Mouse (Mus musculus) liver, embryonic 16.5 days (tissue): ENCODE data around the gene Gm11214. TPM values are rescaled to one million over a fixed set of nuclear protein-coding genes. Genes with fewer than 3 reads are reported as not detected.

Source experiments
- ATAC-seq: fragments of 200-750 bp; cut with Nextera tagmentation; 2 replicates; pipeline ENCODE4 v1.8.0; 2017; ENCODE audit warnings: low read depth, mild to moderate bottlenecking, moderate number of reproducible peaks, moderate library complexity
- H3K27ac ChIP-seq: fragments of 300-500 bp; sonication (generic); 2 replicates; pipeline ENCODE4 v1.5.1; 2014; ENCODE audit warnings: mild to moderate bottlenecking, low read length
- H3K27me3 ChIP-seq: fragments of 300-500 bp; sonication (generic); 2 replicates; pipeline ENCODE4 v1.6.1; 2014; ENCODE audit warnings: low read depth, low read length, mixed read lengths; ENCODE audit not compliant: control insufficient read depth, insufficient read depth
- H3K36me3 ChIP-seq: fragments of 300-500 bp; sonication (generic); 2 replicates; pipeline ENCODE4 v1.6.1; 2014; ENCODE audit warnings: mild to moderate bottlenecking; ENCODE audit not compliant: control insufficient read depth, insufficient read depth
- H3K4me1 ChIP-seq: fragments of 300-500 bp; sonication (generic); 2 replicates; pipeline ENCODE4 v1.6.1; 2014; ENCODE audit warnings: low read depth, low read length, mixed read lengths; ENCODE audit not compliant: control insufficient read depth
- H3K4me2 ChIP-seq: fragments of 300-500 bp; sonication (generic); 2 replicates; pipeline ENCODE4 v1.6.1; 2014; ENCODE audit warnings: low read depth, low read length, mixed read lengths
- H3K4me3 ChIP-seq: fragments of 300-500 bp; sonication (generic); 2 replicates; pipeline ENCODE4 v1.5.1; 2014; ENCODE audit warnings: low read depth, mild to moderate bottlenecking, low read length
- H3K9ac ChIP-seq: fragments of 300-500 bp; sonication (generic); 2 replicates; pipeline ENCODE4 v1.6.1; 2014; ENCODE audit warnings: low read depth, low read length
- H3K9me3 ChIP-seq: fragments of 300-500 bp; sonication (generic); replicated peaks from 2 replicates; pipeline ENCODE4 v1.6.1; 2016; ENCODE audit warnings: low read length; ENCODE audit not compliant: control insufficient read depth
- WGBS: fragments of 180-500 bp; shearing (Covaris S2); extraction: QIAGEN DNeasy Blood & Tissue Kit; methylation state at CpG from one replicate; pipeline ENCODE4 v1.1.7; 2014; ENCODE audit not compliant: insufficient replicate concordance; 5-methylcytosine and 5-hydroxymethylcytosine counted together
- polyA plus RNA-seq: library from polyadenylated mRNA; unstranded; fragments of >200 nt; fragmentation: Nextera tagmentation; extraction: Ambion mirVana; gene quantifications from 2 replicates; pipeline ENCODE4 v1.2.1, GENCODE M21; 2015

Gene Gm11214
- polyA plus RNA-seq, 1 experiment from 2014 or later: not detected

- Histone ChIP-seq H3K27ac (no peak overlapping the region), H3K27me3 (no peaks in the 10 kb centered on the region), H3K9me3 (no peaks in the 10 kb centered on the region), H3K4me3 (no peak overlapping the region), H3K36me3 (no peaks in the 10 kb centered on the region), H3K4me1 (no peaks in the 10 kb centered on the region), H3K4me2 (no peak overlapping the region), H3K9ac (no peak overlapping the region)
- no peak for ATAC-seq
These were observed 29.2 kb upstream of the Gm11214 start for GRCm38 (mm10) chr4:63692351-63692750.

- no peaks in the 10 kb centered on the region for H3K27me3 ChIP-seq
- no peak overlapping the region for H3K4me3 ChIP-seq
- no peak overlapping the region for H3K27ac ChIP-seq
- no peaks in the 10 kb centered on the region for H3K36me3 ChIP-seq
- WGBS: 72% methylated on average over 8 of the region's 8 CpGs
- no peak overlapping the region for H3K4me2 ChIP-seq
- H3K9ac ChIP-seq: no peak overlapping the region
- H3K4me1 ChIP-seq: no peaks in the 10 kb centered on the region
- ATAC-seq: no peak
- no peaks in the 10 kb centered on the region for H3K9me3 ChIP-seq
These were observed 24.2 kb upstream of the Gm11214 start for GRCm38 (mm10) chr4:63687429-63687828.

- Histone ChIP-seq H3K27ac (no peak overlapping the region), H3K27me3 (no peaks in the 10 kb centered on the region), H3K4me1 (no peaks in the 10 kb centered on the region), H3K4me2 (no peak overlapping the region), H3K36me3 (no peaks in the 10 kb centered on the region), H3K4me3 (no peak overlapping the region), H3K9ac (no peak overlapping the region), H3K9me3 (no peaks in the 10 kb centered on the region)
- no peak for ATAC-seq
These were observed 23.0 kb upstream of the Gm11214 start for GRCm38 (mm10) chr4:63686157-63686556.

- no peak for ATAC-seq
- Histone ChIP-seq H3K4me1 (no peaks in the 10 kb centered on the region), H3K9me3 (no peaks in the 10 kb centered on the region), H3K4me3 (no peak overlapping the region), H3K36me3 (no peaks in the 10 kb centered on the region), H3K9ac (no peak overlapping the region), H3K4me2 (no peak overlapping the region), H3K27ac (no peak overlapping the region), H3K27me3 (no peaks in the 10 kb centered on the region)
- WGBS: 41% methylated on average over 4 of the region's 4 CpGs
These were observed 22.0 kb upstream of the Gm11214 start for GRCm38 (mm10) chr4:63685253-63685525.

- WGBS: 72% methylated on average over 10 of the region's 10 CpGs
- no peak overlapping the region for H3K4me3 ChIP-seq
- H3K9me3 ChIP-seq: no peaks in the 10 kb centered on the region
These were observed 21.5 kb upstream of the Gm11214 start for GRCm38 (mm10) chr4:63684412-63685252.

GRCm38 (mm10) chr4:63683716-63684115 lies 20.5 kb upstream of the Gm11214 start:
- Histone ChIP-seq H3K36me3 (no peaks in the 10 kb centered on the region), H3K4me1 (no peaks in the 10 kb centered on the region), H3K9me3 (no peaks in the 10 kb centered on the region), H3K4me3 (no peak overlapping the region), H3K27ac (no peak overlapping the region), H3K9ac (no peak overlapping the region), H3K4me2 (no peak overlapping the region), H3K27me3 (no peaks in the 10 kb centered on the region)
- ATAC-seq: no peak
- 74% methylated on average over 6 of the region's 6 CpGs for WGBS

More at GRCm38 (mm10) chr4:63684412-63685252, 21.5 kb upstream of the Gm11214 start:
- Histone ChIP-seq H3K27me3 (no peaks in the 10 kb centered on the region), H3K9ac (no peak overlapping the region), H3K4me2 (no peak overlapping the region), H3K36me3 (no peaks in the 10 kb centered on the region), H3K27ac (no peak overlapping the region), H3K4me1 (no peaks in the 10 kb centered on the region)
- no peak for ATAC-seq

- ATAC-seq: no peak
These were observed 19.9 kb upstream of the Gm11214 start for GRCm38 (mm10) chr4:63683056-63683455.

GRCm38 (mm10) chr4:63682441-63682840 lies 19.3 kb upstream of the Gm11214 start:
- 49% methylated on average over 2 of the region's 2 CpGs for WGBS

More at GRCm38 (mm10) chr4:63683056-63683455, 19.9 kb upstream of the Gm11214 start:
- Histone ChIP-seq H3K4me2 (no peak overlapping the region), H3K36me3 (no peaks in the 10 kb centered on the region), H3K27ac (no peak overlapping the region), H3K4me1 (no peaks in the 10 kb centered on the region), H3K4me3 (no peak overlapping the region), H3K9ac (no peak overlapping the region), H3K27me3 (no peaks in the 10 kb centered on the region), H3K9me3 (no peaks in the 10 kb centered on the region)
- 60% methylated on average over 11 of the region's 11 CpGs for WGBS

GRCm38 (mm10) chr4:63681557-63681956 lies 18.4 kb upstream of the Gm11214 start:
- Histone ChIP-seq H3K9ac (no peak overlapping the region), H3K27me3 (no peaks in the 10 kb centered on the region), H3K27ac (no peak overlapping the region), H3K4me2 (no peak overlapping the region), H3K4me1 (no peaks in the 10 kb centered on the region), H3K9me3 (no peaks in the 10 kb centered on the region), H3K4me3 (no peak overlapping the region), H3K36me3 (no peaks in the 10 kb centered on the region)
- no peak for ATAC-seq
- WGBS: 69% methylated on average over 3 of the region's 3 CpGs

More at GRCm38 (mm10) chr4:63682441-63682840, 19.3 kb upstream of the Gm11214 start:
- no peak overlapping the region for H3K27ac ChIP-seq
- no peak overlapping the region for H3K4me2 ChIP-seq
- H3K4me3 ChIP-seq: no peak overlapping the region
- H3K27me3 ChIP-seq: no peaks in the 10 kb centered on the region
- H3K9ac ChIP-seq: no peak overlapping the region
- no peaks in the 10 kb centered on the region for H3K9me3 ChIP-seq
- H3K4me1 ChIP-seq: no peaks in the 10 kb centered on the region
- no peaks in the 10 kb centered on the region for H3K36me3 ChIP-seq
- ATAC-seq: no peak
